Mouse (Mus musculus): ENCODE measurements around the gene Calb2.

Calb2 gene

DNA sequence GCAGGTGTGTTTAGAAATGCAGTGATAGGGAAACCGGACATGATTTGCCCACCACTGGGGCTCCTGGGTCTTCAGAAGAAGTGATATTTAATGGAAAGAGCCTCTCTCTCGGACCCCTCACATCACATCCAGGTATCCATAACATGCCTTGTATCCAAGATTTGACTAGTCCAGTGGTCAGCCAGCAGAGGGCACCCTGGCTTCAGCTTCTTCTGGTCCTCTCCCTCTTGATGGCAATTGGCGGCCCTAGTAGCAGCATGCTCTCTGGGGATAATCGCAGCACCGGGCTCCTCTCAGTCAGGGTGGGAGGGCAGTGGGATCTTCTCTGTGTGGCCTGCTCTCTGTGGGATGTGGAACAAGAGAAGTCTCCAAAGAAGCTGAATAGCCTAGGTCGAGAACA, 48.3 kb downstream of the Calb2 start:
- DNase-seq: no peak

DNA sequence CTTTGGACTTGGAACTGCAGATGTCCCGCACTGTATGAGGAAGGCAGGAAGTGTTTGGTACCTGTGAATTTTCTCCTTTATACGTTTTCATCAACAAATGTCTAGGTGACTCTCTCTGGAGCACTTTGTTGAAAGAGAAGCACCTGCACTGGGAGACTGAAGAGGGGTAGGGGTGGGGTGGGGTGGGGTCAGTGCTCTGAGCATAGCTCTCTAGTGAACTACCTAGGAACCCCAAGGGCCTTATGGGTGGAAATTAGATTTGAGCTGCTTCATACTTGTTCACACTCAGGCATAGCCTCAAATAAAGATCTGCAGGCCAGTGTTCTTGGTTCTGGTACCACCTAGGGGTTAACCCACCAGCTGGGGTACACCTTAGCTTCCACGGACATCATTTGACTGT, 65.4 kb downstream of the Calb2 start, which contains the start of gene Gm17720:
Gm17720 (minus strand) TSS at position 101 of the 400 bp plus-strand sequence.
- peak; percentile 4 for DNase-seq

DNA sequence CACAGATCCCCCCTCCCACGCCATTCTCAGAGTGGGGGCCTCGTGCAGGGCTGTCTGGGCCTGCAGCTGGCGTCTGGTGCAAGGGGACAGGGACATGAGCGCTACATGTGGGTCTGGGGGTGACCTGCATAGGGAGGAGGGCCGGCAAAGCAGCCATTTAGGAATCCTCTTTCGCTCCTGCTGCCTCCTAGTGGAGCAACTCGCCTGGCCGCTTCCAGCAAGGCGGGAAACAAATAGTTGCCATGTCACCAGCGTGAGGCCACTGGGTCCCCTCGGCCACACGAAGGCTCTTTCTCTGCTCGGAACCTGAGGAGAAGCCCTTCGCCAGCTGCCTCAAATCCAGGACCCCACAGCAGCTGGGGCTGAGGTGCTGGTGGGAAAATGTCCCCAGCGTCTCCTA, 66.3 kb downstream of the Calb2 start:
- no peak for DNase-seq

DNA sequence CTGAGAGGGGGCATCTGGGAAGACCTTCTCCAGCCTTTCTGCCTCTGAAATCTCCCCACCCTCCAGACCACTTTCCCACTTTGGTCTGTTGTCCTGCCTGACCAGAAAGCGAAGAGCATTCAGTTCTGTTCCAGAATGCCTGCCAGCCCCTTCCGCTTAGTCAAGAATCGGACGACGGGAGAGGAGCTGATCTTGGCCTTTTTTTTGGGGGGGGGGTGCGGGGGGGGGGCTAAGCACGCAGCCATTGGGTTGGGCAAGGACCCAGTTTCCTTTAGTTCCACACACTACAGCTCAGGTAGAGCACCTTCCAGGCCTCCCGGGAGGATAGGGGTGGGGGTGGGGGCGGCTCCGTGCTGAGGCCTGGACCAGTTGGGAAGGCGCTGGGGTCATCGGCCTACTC, 67.1 kb downstream of the Calb2 start, which contains the start of gene Gm21964:
Gm21964 (plus strand) TSS at position 301 of the 400 bp plus-strand sequence.
- DNase-seq: no peak

DNA sequence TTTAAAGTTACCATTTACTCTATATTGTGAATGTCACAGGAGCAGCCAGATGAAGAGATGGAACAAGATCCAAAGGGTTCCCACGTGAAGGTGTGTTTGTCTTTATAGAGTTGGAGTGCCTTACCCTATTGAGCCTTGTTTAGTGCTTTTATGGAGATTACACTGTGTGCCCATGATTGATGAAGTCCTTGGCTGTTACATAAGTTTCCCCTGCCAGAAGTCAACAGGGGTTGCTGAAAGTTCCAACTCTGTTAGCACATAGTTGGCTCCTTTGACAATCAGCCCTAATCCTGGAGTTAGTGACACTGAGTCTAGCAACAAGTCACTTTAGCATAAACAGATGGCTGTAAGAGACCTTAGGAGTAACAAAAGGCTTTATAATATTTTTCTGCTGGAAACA, 76.1 kb downstream of the Calb2 start:
- peak; percentile 21 for DNase-seq

Measured in lung, postnatal 36 days (tissue).